Mouse (Mus musculus): ENCODE data around the gene Mief1.

Gene Mief1

DNA sequence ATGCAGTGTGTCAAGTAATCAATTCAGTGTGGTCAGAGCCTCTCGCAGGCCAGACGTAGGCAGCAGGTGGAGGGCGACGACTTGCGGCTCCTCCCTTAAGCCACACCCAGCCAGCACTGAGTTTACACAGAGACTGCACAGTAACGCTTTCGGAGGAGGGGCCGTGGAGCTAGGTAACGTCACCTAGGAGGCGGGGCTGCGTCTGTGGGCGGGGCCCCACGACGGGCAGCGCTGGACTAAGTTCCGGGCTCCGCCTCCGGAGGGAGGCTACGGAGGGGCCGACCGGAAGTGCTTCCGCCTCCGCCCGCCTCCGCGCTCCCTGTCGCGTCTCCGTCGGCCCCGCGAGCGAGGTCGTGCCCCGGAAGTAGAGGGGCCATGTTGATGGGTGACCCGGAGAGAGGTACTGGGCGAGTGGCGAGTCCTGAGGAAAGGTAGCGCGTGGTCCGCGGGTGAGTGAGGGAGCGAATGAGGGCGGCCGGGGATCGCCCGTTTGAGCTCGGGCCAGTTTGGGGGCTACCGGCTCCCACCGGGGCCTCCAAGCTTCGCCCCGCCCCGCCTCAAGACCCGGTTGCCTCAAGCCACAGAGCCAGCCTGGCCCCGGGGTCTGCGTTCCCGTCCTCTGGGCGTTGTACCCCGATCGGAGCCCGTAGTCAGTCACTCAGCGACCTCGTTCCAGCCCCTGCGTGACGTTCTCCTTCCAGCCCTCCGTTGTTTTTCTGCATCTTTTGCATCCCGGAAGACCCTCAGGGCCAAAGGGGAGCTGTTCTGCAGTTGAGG lies at the start of gene Mief1:
Gene Mief1, plus strand, starts transcription at position 286 of the 777 bp plus-strand sequence.
- DNase-seq = peak; percentile 99

GRCm38 (mm10) chr15:80188927-80189326 lies 44.9 kb upstream of the Mief1 start:
- peak; percentile 77 to 89 for DNase-seq

DNA sequence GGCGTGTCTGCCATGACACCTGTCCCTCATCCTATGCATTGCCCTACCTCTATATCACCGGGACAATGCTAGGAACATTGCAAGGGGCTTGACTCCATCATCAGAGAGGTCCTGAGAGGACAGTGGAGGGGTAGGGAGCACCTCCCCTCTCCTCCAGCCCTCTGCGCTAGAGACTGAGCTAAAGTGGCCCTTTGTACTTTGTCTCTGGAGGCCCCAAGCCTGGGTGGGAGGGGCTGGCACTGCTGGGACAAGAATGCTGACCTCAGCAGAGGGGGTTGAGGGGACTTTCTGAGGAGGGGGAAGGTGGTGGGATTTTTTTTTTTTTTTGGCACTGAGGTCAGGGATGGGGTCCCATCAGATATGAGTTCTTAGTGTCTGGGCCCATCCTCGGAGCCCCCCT lies 43.7 kb upstream of the Mief1 start:
- DNase-seq = peak; percentile 84 to 87

DNA sequence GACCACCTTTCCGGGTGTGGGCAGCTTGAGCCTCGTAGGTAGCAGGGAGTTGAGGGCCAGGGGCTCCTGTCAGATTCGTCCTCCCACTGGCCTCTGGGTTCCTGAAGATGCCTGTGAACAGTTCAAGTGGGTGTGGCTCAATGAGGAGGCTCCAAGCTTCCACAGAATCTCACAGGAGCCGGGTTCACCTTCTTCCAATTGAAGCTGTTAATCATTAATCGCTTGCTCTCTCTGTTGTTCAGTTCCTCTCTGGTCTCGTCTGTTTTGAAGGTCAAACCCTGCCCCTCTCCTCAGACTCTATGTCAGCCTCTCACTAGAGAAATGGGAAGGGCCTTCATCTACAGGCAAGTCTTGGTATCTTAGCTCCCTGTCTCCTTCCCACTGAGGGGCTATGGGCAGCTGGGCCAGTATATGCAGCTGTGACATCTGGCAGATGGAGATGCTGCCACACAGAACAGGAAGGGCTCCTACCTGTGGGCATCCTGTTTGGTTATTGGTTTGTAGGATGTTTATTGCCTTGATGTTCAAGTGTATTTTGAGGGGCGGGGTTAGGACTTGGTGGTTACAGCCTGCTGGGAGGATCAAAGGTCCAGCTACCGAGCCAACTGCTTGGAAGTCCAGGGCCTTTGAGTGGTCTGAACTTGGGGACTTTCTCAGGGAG lies 42.1 kb upstream of the Mief1 start:
- peak; percentile 63 to 87 for DNase-seq

GRCm38 (mm10) chr15:80192246-80192585 lies 41.6 kb upstream of the Mief1 start:
- DNase-seq = no peak

DNA sequence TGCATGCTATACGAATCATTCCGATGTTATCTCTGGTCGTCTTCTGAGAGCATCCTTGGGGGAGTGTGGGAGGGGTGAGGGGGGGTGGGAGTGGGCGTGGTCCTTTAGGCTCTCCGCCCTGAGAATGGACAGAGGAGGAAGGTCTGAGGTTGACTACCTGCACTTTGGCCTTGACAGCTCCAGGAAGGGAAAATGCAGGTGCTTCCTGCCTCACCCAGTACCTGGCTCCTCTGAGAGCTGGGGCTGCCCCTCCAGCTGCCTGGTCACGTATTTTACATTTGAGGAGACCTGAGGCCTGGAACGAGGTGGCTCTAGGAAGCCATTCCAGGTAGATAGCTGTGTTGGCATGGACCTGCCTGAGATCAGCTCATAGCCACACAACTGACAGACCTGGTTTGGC lies 41.0 kb upstream of the Mief1 start:
- peak; percentile 56 to 59 for DNase-seq

DNA sequence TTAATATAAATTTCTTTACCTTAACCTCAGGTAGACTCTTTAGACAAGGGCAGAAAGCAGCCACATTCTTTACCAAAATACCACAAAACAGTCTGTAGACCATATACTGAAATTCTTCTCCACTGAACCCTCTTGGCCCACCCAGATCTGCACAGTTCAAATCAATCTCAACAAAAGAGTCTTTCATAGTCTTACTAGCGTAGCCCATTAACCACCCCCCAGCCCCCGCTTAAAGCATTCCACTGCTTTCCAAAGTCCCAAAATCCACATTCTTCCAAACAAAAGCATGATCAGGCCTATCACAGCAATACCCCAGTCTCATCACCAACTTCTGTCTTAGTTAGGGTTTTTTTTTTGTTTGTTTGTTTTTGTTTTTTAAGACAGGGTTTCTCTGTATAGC lies 34.3 kb upstream of the Mief1 start:
- no peak for DNase-seq

GRCm38 (mm10) chr15:80202111-80202775 lies 31.6 kb upstream of the Mief1 start:
- peak; percentile 65 to 82 for DNase-seq

GRCm38 (mm10) chr15:80203406-80203805 lies 30.4 kb upstream of the Mief1 start:
- DNase-seq = peak in 1 of 2 experiments; percentile 73

DNA sequence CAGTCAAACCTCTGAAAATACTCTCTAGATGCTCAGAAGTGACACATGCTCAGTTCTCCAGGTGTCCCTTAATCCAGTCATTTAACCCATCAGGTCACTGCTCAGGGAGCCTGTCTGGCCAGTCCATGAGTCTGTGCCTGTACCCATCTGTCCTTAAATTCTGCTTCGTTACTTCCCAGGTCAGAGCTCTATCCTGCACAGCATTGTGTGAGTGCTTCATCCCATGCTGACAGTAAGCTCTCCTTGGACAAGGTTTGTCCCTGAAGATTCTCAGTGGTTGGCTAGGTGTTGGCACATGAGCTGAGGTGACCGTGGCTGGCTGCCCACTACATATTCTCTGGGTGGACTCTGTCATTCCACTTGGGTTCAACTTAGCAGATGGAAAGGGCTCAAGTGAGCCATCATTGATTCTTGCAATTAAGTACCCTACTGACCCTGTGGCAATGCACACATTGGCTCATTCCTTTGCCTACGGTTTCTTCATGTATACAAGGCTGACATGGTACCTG lies 27.7 kb upstream of the Mief1 start:
- DNase-seq = no peak

DNA sequence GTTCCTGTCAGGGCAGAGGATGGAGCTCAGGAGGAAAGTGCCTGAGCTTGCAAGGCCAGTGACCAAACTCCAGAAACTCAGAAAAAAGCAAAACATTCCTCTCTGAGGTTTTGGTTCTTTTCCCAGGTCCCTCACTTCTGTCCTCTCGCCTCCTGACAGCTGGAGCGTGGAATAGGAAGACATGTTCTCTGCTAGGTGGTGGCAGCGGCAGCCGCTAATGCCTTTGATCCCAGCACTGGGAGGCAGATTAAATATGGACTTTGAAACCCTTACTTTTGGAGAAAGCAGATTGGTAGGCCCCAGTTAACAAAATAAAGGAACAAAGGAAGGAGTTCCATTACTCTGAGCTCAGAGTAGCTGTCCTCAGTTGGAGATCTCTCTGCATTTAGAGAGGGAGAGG lies 25.4 kb upstream of the Mief1 start:
- peak; percentile 61 to 69 for DNase-seq

GRCm38 (mm10) chr15:80213688-80214087 lies 20.1 kb upstream of the Mief1 start:
- DNase-seq = no peak

- DNase-seq = peak in 1 of 2 experiments; percentile 68
These were observed 17.9 kb upstream of the Mief1 start for GRCm38 (mm10) chr15:80215716-80216479.

GRCm38 (mm10) chr15:80216480-80216820 lies 17.4 kb upstream of the Mief1 start:
- DNase-seq = no peak

DNA sequence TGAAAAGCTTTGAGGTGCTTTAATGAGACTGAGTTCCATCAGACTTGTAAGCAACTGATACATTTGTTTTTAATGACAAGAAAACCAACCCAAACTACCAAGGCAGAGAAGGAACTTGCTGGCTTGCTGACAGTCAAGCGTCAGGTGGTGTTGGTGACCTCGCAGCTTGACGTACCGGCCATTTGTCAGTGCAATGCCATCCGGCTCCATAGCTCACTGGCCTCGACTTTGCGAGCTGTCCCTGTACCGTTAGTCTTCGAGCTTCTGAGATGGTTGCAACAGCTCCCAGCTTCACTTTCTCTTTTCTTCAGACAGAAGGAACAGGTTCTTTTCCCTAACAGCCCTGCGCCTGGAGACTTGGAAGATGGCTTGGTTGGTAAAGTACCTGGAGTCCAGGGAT lies 16.3 kb upstream of the Mief1 start:
- DNase-seq = no peak

GRCm38 (mm10) chr15:80219211-80219610 lies 14.6 kb upstream of the Mief1 start:
- peak in 1 of 2 experiments; percentile 21 for DNase-seq

DNA sequence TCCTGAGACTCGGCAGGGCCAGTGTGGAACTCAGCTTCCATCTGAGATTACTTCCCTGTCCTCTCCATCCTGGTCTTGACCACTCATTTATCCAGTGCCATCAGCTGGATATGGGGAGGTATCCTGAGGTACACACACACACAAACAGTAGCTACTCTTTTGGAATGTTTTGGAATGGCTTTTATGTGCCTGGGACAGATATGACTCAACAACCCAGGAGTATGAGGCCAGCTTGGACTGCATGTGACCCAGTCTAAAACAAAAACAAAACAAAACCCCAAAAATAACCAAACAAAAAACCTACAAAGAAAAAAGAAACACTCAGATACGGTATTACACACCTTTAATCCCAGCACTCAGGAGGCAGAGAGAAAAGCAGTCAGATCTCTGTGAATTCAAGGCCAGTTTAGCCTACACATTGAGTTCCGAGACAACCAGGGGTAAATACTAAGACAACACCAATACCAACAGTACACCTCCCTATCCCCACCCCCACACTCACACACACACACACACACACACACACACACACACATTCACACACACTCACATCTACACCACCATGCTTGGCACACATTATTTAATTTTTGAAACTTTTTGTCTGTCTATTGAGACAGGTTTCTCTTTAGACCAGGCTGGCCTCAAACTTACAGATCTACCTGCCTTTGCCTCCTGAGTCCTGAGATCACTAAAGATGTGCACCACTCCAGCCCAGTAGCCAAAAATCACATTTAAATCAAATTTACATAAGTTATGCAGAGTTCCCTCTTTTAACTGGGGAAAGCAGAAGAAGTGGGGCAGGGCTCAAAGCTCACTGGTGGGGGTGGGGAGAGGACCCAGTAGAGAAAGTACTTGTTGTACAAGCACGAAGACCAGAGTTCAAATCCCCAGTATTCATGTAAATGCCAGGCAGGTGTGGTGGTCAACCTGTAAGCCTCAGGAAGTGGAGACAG lies 13.8 kb upstream of the Mief1 start:
- DNase-seq = no peak

GRCm38 (mm10) chr15:80221031-80221430 lies 12.8 kb upstream of the Mief1 start:
- peak in 1 of 2 experiments; percentile 25 for DNase-seq

DNA sequence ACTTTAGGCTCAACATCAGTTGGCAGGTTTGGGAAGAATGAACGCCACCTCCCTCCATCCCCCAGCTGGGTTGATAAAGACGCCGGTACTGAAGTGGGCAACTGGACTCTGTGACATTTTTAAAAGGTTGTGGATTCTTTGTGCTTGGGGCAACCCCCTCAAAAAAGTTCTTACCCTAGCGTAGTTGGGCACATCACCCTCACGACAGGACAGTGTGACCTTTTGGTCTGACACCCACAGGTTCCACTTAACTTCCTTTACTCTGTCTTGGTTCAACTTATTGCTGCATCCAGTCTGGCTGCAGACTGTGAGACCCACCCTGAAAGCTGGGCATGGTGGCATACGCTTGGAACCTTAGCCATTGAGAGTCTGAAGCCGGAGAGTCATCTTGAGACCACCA lies 10.1 kb upstream of the Mief1 start:
- no peak for DNase-seq

GRCm38 (mm10) chr15:80225208-80225607 lies 8.6 kb upstream of the Mief1 start:
- peak; percentile 61 to 89 for DNase-seq

DNA sequence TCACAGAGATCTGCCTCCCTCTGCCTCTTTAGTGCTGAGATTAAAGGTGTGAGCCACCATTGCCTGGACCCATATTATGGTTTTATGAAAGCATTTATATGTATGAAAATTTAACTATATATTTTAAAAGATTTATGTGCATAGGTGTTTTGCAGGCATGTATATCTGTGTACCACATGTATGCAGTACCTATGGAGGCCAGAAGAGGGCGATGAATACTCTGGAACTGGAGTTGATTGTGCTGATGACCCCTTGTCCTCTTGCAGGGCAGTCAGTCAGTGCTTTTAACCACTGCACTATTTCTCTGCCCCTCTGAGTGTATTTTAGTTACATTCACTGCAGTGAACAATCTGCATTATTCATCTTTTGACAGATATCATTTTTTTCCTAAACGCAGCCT lies 8.0 kb upstream of the Mief1 start:
- DNase-seq = peak; percentile 73 to 85

Measured in kidney, postnatal 36 days (tissue).